Mouse (Mus musculus): ENCODE measurements at regions not wholly inside any gene's neighbourhood (a gene's known extent, or its start where the extent isn't known, plus 50 kb on each side); places are given as distances from the start of the nearest gene placed in this dataset.

DNA sequence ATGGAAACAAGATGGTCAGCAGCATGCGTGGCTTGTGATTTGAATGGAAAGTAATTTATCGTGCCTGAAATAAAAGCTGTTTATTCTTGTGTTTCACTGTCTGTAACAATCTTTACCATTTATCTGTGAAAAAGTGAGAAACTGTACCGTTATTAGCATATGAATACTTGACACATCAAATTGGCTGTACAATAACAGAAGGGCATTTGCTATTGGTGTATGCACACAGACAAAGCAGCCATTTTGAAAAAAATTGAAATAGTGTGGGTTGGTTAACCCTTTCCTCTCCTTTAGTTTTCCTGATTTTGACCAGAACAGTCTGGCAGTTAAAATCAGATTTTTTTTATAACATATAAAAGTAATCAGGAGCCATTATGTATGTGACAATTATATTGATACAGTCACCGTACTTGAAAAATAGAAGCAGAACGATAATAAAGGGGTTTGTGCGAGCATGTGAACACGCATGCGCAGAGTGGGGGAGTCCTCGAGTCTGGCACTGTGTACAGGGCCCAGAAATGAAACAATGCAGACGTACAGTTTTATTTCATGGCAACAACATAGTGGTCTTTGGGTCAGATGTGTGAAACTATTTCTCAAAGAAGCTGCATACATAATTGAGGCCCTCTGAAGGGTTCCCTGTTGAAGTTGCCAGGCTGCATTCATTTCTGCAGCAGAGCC, 237.3 kb upstream of the Tmem161b start:
- no peak for TF ChIP-seq CTCF (IDR thresholded peaks at IDR 0.05)
- peak overlapping the region; percentile 41 for H3K27ac ChIP-seq
- peak; percentile 20 to 21 for DNase-seq (ENCODE audit: extremely low spot score in 1 of 2, low spot score in 2 of 2)
- intact Hi-C loops (cut with DNase I) = loop anchor here (5.0 kb wide), 2 partner anchors 238 to 778 kb away; partner anchors contain the start of gene Tmem161b
- peak overlapping the region; percentile 6; the same call in 1 of the 2 replicates for H3K4me3 ChIP-seq

GRCm38 (mm10) chr13:83987746-83988423, 234.2 kb upstream of the Tmem161b start:
- peak overlapping the region; percentile 75 for H3K27ac ChIP-seq

DNA sequence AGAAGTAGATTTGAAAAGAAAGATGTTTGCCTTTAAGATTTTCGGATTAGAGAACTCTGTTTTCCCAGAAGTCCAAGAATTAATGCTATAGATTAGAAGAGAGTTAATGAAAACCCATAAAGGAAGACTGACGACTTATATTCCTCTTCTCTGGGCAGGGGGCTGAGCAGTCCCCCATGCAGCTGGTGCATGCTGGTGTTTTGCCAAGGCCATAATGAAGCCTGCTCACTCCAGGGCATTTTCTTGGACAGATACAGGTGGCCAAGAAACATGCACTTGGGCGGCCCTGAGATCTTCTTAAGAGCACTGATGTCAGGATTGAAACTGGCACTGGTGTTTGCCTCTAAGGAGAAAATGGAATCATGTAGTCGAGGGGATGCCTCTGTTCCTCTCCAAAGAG, 233.6 kb upstream of the Tmem161b start:
- intact Hi-C loops (cut with DNase I) = loop anchor here (2.0 to 5.0 kb wide), 2 partner anchors 70 to 774 kb away; no protein-coding TSS in a partner anchor
- H3K4me3 ChIP-seq = no peak overlapping the region
- H3K27ac ChIP-seq = peak overlapping the region; percentile 75

More at GRCm38 (mm10) chr13:83987746-83988423, 234.2 kb upstream of the Tmem161b start:
- DNase-seq (ENCODE audit: extremely low spot score in 1 of 2, low spot score in 2 of 2) = peak; percentile 53 to 55
- intact Hi-C loops (cut with DNase I) = loop anchor here (1.0 to 5.0 kb wide), 4 partner anchors 71 to 774 kb away; no protein-coding TSS in a partner anchor
- TF ChIP-seq CTCF (IDR thresholded peaks at IDR 0.05) = no peak
- peak overlapping the region; percentile 35 for H3K4me3 ChIP-seq

GRCm38 (mm10) chr13:83997599-83998369, 224.3 kb upstream of the Tmem161b start:
- Histone ChIP-seq H3K4me3 (no peak overlapping the region), H3K27ac (no peak overlapping the region)
- DNase-seq (ENCODE audit: extremely low spot score in 1 of 2, low spot score in 2 of 2) = no peak
- TF ChIP-seq CTCF (IDR thresholded peaks at IDR 0.05) = no peak
- intact Hi-C loops (cut with DNase I) = no loop called here

More for the DNA sequence above, 233.6 kb upstream of the Tmem161b start:
- TF ChIP-seq CTCF (IDR thresholded peaks at IDR 0.05) = no peak
- DNase-seq (ENCODE audit: extremely low spot score in 1 of 2, low spot score in 2 of 2) = no peak

- Histone ChIP-seq H3K27ac (no peak overlapping the region), H3K4me3 (no peak overlapping the region)
- TF ChIP-seq CTCF (IDR thresholded peaks at IDR 0.05) = no peak
- intact Hi-C loops (cut with DNase I) = no loop called here
- DNase-seq (ENCODE audit: extremely low spot score in 1 of 2, low spot score in 2 of 2) = no peak
These were observed 200.3 kb upstream of the Tmem161b start for GRCm38 (mm10) chr13:84021771-84022170.

- no peak for DNase-seq (ENCODE audit: extremely low spot score in 1 of 2, low spot score in 2 of 2)
- no peak for TF ChIP-seq CTCF (IDR thresholded peaks at IDR 0.05)
- H3K4me3 ChIP-seq = no peak overlapping the region
- intact Hi-C loops (cut with DNase I) = no loop called here
- H3K27ac ChIP-seq = no peak overlapping the region
These were observed 199.1 kb upstream of the Tmem161b start for GRCm38 (mm10) chr13:84023021-84023420.

GRCm38 (mm10) chr13:84023637-84024036, 198.5 kb upstream of the Tmem161b start:
- Histone ChIP-seq H3K4me3 (no peak overlapping the region), H3K27ac (no peak overlapping the region)
- peak in 1 of 2 experiments; percentile 13 for DNase-seq (ENCODE audit: extremely low spot score in 1 of 2, low spot score in 2 of 2)
- TF ChIP-seq CTCF (IDR thresholded peaks at IDR 0.05) = no peak
- intact Hi-C loops (cut with DNase I) = no loop called here

- TF ChIP-seq CTCF (IDR thresholded peaks at IDR 0.05) = no peak
- no peak for DNase-seq (ENCODE audit: extremely low spot score in 1 of 2, low spot score in 2 of 2)
- Histone ChIP-seq H3K27ac (no peak overlapping the region), H3K4me3 (no peak overlapping the region)
- intact Hi-C loops (cut with DNase I) = no loop called here
These were observed 196.7 kb upstream of the Tmem161b start for GRCm38 (mm10) chr13:84025348-84025747.

GRCm38 (mm10) chr13:84047736-84048135, 174.4 kb upstream of the Tmem161b start:
- DNase-seq (ENCODE audit: extremely low spot score in 1 of 2, low spot score in 2 of 2) = no peak
- intact Hi-C loops (cut with DNase I) = loop anchor here (5.0 kb wide), 1 partner anchor 165 kb away; no protein-coding TSS in a partner anchor
- TF ChIP-seq CTCF (IDR thresholded peaks at IDR 0.05) = no peak
- no peak overlapping the region for H3K4me3 ChIP-seq
- H3K27ac ChIP-seq = no peak overlapping the region

DNA sequence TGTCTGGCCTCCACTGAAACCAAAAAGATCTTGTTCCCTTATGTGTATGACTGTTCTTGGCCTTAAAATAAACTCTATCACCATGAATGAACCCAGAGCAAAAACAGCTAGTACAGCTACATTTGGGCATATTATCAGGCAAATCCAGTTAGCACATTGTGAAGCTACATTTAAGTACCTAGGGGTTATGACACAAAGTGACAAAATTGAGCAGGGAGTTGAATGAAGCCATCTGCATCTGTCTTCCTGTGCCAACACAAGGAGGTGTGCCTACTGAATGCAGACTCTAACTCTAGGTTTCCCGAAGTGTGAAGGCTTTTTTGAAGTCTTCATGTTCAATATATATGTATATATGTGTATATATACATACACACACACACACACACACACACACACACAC, 169.9 kb upstream of the Tmem161b start:
- no peak for TF ChIP-seq CTCF (IDR thresholded peaks at IDR 0.05)
- intact Hi-C loops (cut with DNase I) = no loop called here
- H3K27ac ChIP-seq = no peak overlapping the region
- no peak for DNase-seq (ENCODE audit: extremely low spot score in 1 of 2, low spot score in 2 of 2)
- no peak overlapping the region for H3K4me3 ChIP-seq

GRCm38 (mm10) chr13:84054956-84055355, 167.1 kb upstream of the Tmem161b start:
- Histone ChIP-seq H3K4me3 (peak overlapping the region; percentile 4), H3K27ac (peak overlapping the region; percentile 72)
- no peak for DNase-seq (ENCODE audit: extremely low spot score in 1 of 2, low spot score in 2 of 2)
- no peak for TF ChIP-seq CTCF (IDR thresholded peaks at IDR 0.05)
- intact Hi-C loops (cut with DNase I) = loop anchor here (5.0 kb wide), 1 partner anchor 328 kb away; no protein-coding TSS in a partner anchor
